Mouse (Mus musculus) kidney, embryonic 16.5 days (tissue): ENCODE data around the gene Tmcc3. TPM values are rescaled to one million over a fixed set of nuclear protein-coding genes. Genes with fewer than 3 reads are reported as not detected.

Experiments used
- ATAC-seq: fragments of 200-750 bp; cut with Nextera tagmentation; 2 replicates; pipeline ENCODE4 v1.8.0; 2017; ENCODE audit warnings: moderate TSS enrichment; ENCODE audit not compliant: low FRiP score, low TSS enrichment
- H3K27ac ChIP-seq: fragments of 300-500 bp; sonication (generic); 2 replicates; pipeline ENCODE4 v1.5.1; 2014; ENCODE audit warnings: low read length
- H3K27me3 ChIP-seq: fragments of 300-500 bp; sonication (generic); 2 replicates; pipeline ENCODE4 v1.6.1; 2014; ENCODE audit warnings: low read length, control low read depth, mixed read lengths; ENCODE audit not compliant: insufficient read depth
- H3K36me3 ChIP-seq: fragments of 300-500 bp; sonication (generic); 2 replicates; pipeline ENCODE4 v1.6.1; 2014; ENCODE audit warnings: low read length, control low read depth, mixed read lengths; ENCODE audit not compliant: insufficient read depth
- H3K4me1 ChIP-seq: fragments of 300-500 bp; sonication (generic); 2 replicates; pipeline ENCODE4 v1.6.1; 2014; ENCODE audit warnings: low read length, control low read depth, mixed read lengths; ENCODE audit not compliant: insufficient read depth
- H3K4me2 ChIP-seq: fragments of 300-500 bp; sonication (generic); replicated peaks from 2 replicates; pipeline ENCODE4 v1.6.1; 2014; ENCODE audit warnings: low read depth, low read length
- H3K4me3 ChIP-seq: fragments of 300-500 bp; sonication (generic); 2 replicates; pipeline ENCODE4 v1.5.1; 2014; ENCODE audit warnings: mild to moderate bottlenecking, low read length
- H3K9ac ChIP-seq: fragments of 300-500 bp; sonication (generic); replicated peaks from 2 replicates; pipeline ENCODE4 v1.6.1; 2014; ENCODE audit warnings: low read length
- H3K9me3 ChIP-seq: fragments of 300-500 bp; sonication (generic); 2 replicates; pipeline ENCODE4 v1.6.1; 2016; ENCODE audit warnings: low read length, control low read depth
- WGBS: fragments of 180-500 bp; shearing (Covaris S2); extraction: QIAGEN DNeasy Blood & Tissue Kit; methylation state at CpG from one replicate; pipeline ENCODE4 v1.1.7; 2014; 5-methylcytosine and 5-hydroxymethylcytosine counted together
- polyA plus RNA-seq: library from polyadenylated mRNA; unstranded; fragments of >200 nt; fragmentation: Nextera tagmentation; extraction: Ambion mirVana; gene quantifications from 2 replicates; pipeline ENCODE4 v1.2.1, GENCODE M21; 2015

The Tmcc3 gene
- polyA plus RNA-seq, 1 experiment from 2014 or later, result 8.0 TPM

DNA sequence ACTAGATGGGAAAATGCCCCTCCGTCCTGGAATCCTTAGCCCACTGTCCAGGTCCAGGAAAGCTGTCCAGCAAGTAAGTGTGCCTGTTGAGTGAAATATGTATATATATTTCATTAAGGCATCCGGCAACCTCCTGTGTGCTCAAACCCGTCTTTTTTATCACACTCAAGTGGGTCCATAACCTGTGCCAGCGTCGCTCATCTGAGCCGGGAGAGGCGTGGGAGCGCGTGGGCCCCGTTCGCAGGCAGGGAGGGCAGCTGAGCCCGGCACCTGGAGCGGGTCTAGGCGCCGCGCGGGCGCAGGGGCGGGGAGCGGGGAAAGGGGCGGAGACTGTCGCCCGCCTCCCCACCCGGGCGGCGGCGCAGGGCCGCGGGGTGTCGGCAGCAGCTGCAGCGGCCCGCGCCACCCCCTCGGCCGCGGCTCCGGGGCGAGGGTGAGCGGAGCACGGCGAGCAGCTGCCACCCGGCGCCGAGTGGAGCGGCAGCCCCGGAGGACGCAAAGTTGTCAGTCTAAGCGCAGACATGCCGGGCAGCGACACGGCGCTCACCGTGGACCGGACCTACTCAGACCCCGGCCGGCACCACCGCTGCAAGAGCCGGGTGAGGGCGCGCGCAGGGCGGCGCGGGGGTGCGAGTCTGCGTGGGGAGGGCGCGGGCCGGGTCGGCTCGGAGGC is 202.9 kb downstream of the Tmcc3 start:
- Histone ChIP-seq H3K36me3 (no peaks in the 10 kb centered on the region), H3K27ac (peak overlapping the region; percentile 63), H3K9me3 (no peaks in the 10 kb centered on the region), H3K4me1 (peaks cover 24% of the 10 kb centered on the region), H3K4me3 (peak overlapping the region; percentile 80), H3K27me3 (peaks cover 17% of the 10 kb centered on the region), H3K4me2 (peak overlapping the region; percentile 94), H3K9ac (peak overlapping the region; percentile 88)
- ATAC-seq, result peak; percentile 88
- WGBS, result under 1% methylated on average over 70 of the region's 71 CpGs

DNA sequence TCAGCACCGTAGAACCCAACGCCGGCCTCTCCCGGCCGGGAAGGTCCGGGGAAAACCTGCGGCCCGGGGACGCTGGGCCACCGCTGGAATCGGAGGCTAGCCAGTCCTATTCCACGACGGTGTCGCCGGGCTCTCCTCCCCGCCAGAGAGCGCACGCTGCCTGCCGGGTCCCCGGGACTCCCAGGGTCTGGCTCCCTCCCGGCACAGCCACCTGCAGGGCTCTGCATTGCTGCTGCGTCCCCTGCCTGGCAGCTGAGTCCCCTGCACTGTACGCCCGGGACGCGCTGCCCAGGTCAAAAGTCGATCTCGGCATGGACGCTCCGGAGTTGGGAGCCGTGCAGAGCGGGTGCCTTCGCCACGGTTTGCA is 203.4 kb downstream of the Tmcc3 start:
- no peaks in the 10 kb centered on the region for H3K36me3 ChIP-seq
- peak overlapping the region; percentile 94 for H3K4me2 ChIP-seq
- peaks cover 24% of the 10 kb centered on the region for H3K4me1 ChIP-seq
- no peaks in the 10 kb centered on the region for H3K9me3 ChIP-seq
- 0% methylated on average over 34 of the region's 34 CpGs for WGBS
- H3K9ac ChIP-seq, result peak overlapping the region; percentile 88
- H3K27ac ChIP-seq, result peak overlapping the region; percentile 63
- H3K4me3 ChIP-seq, result peak overlapping the region; percentile 80
- ATAC-seq, result peak; percentile 94
- peaks cover 17% of the 10 kb centered on the region for H3K27me3 ChIP-seq

DNA sequence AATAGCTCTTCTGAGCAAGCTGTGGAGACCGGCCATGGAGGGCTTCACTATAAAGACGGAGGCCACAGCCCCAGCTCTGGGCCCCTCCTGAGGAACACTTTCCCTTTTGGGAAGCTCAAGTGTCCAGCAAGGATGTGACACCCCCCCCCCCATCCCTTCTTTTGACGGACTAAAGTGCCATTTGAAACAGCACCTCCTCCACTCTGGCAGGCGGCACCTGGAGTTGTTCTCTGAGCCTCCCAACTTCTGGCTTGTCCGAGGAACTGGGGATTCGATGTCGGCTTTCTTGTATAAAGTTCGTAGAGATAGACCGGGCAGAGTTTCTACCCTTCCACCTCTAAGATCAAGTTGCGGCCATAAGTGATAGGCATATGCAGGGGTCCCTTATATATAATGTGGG is 203.8 kb downstream of the Tmcc3 start:
- Histone ChIP-seq H3K27me3 (peaks cover 17% of the 10 kb centered on the region), H3K27ac (peak overlapping the region; percentile 63), H3K4me3 (peak overlapping the region; percentile 80), H3K4me2 (peak overlapping the region; percentile 94), H3K9me3 (no peaks in the 10 kb centered on the region), H3K36me3 (no peaks in the 10 kb centered on the region), H3K4me1 (peaks cover 24% of the 10 kb centered on the region), H3K9ac (peak overlapping the region; percentile 88)
- no peak for ATAC-seq
- under 1% methylated on average over 10 of the region's 10 CpGs for WGBS

DNA sequence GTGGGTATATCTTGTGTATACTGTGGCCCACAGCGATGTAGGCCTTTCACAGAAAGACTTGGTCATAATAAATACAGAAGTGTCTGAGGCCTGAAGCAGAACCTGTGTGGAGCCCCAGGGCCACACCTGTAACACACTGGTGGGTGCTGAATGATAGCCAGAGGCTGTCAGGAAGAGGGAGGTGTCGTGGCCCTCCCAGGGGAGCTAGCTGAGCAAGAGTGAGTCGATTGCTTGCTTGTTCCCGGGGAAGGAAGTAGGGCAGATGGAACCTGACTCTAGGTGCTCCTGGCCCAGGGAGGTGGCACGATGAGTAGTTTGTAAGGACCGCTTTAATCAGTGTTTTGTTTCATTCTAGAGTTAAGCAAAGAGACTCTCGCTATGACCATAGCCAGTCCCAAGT is 208.1 kb downstream of the Tmcc3 start:
- H3K4me2 ChIP-seq, result no peak overlapping the region
- 54% methylated on average over 7 of the region's 7 CpGs for WGBS

DNA sequence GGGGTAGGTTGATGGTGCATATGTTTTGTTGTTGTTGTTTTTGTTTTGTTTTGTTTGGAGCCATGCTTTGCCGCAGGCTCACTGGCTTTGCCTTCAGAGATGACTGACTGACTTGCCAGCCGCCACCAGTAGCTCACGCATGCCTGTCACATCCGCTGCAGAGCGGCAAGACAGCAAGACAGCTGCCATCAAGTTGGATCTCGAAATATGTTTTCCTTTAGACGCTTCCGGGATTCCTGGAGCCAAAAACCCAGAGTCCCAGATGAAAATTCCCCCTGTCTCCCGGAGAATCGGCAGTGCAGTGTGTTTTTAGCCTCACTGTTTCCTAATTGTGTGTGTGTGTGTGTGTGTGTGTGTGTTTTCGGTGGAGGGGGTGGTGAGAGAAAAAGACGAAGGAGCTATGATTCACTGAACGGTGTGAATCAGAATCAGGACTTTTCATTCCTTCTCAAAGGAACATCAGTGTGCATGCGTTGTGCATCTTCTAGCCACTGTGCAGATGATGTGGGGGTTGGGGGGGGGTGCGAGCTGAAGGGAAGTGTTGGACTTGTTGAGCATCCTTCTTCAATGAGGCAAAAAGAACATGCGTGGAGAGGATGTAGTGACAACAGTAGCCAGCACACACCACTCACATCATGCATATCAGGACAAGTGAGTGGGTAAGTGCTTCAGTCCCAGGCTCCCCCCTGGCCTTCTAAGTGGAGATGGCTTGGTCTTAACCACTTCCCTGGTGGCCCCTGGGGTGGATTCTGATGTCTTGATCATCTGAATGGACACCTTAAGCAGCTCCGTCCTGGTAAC is 208.8 kb downstream of the Tmcc3 start:
- Histone ChIP-seq H3K4me1 (peaks cover 34% of the 10 kb centered on the region), H3K4me2 (peak overlapping the region; percentile 23), H3K27me3 (peaks cover 17% of the 10 kb centered on the region), H3K9me3 (no peaks in the 10 kb centered on the region), H3K4me3 (no peak overlapping the region), H3K9ac (no peak overlapping the region), H3K36me3 (no peaks in the 10 kb centered on the region), H3K27ac (no peak overlapping the region)
- WGBS, result 51% methylated on average over 17 of the region's 17 CpGs
- ATAC-seq, result no peak

More for the DNA sequence above, 208.1 kb downstream of the Tmcc3 start:
- Histone ChIP-seq H3K27ac (no peak overlapping the region), H3K27me3 (peaks cover 17% of the 10 kb centered on the region), H3K9me3 (no peaks in the 10 kb centered on the region), H3K9ac (no peak overlapping the region), H3K4me3 (no peak overlapping the region), H3K36me3 (no peaks in the 10 kb centered on the region), H3K4me1 (peaks cover 31% of the 10 kb centered on the region)
- ATAC-seq, result no peak

DNA sequence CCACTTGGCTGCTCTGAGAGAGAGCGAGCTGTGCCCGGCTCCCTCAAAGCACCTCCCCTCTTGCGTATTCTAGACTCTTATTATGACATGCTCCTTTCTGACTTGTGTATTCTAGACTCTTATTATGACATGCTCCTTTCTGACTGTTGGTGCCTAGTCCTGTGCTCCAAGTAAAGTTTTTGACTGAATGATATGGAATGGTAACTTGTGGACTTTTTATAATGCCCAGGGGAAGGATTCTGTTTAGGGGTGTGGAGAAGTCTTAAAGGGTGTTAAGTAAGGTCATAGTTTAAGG is 209.3 kb downstream of the Tmcc3 start:
- Histone ChIP-seq H3K4me3 (no peak overlapping the region), H3K4me2 (no peak overlapping the region), H3K36me3 (no peaks in the 10 kb centered on the region), H3K27me3 (peaks cover 17% of the 10 kb centered on the region), H3K9ac (no peak overlapping the region), H3K27ac (no peak overlapping the region), H3K9me3 (no peaks in the 10 kb centered on the region), H3K4me1 (peaks cover 30% of the 10 kb centered on the region)
- WGBS, result 47% methylated on average over 3 of the region's 3 CpGs
- ATAC-seq, result peak; percentile 19; the same call in 1 of the 2 replicates

DNA sequence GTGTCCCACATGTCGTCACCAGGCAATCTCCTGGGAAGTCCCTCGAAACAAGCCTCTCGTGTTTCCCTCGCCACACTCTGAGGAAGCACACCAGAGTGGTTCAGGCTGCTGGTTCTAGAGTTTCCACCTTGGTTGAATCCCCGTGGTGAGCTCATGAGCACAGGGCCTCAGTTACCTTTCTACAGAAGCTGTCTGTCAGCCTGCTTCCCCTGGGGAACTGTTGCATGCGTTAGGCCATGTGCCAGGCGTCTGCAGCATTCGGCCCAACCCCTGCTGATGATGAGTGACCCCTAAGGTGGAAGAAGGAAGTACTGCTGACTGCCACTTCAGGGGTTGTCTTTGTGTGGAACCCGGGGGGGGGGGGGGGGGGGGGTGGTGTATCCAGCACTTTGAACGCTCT is 210.0 kb downstream of the Tmcc3 start:
- peaks cover 23% of the 10 kb centered on the region for H3K4me1 ChIP-seq
- no peak overlapping the region for H3K4me3 ChIP-seq
- H3K9ac ChIP-seq, result no peak overlapping the region
- no peak overlapping the region for H3K4me2 ChIP-seq
- no peaks in the 10 kb centered on the region for H3K36me3 ChIP-seq
- 46% methylated on average over 9 of the region's 10 CpGs for WGBS
- ATAC-seq, result no peak
- no peaks in the 10 kb centered on the region for H3K9me3 ChIP-seq
- H3K27me3 ChIP-seq, result peaks cover 9% of the 10 kb centered on the region
- H3K27ac ChIP-seq, result no peak overlapping the region

DNA sequence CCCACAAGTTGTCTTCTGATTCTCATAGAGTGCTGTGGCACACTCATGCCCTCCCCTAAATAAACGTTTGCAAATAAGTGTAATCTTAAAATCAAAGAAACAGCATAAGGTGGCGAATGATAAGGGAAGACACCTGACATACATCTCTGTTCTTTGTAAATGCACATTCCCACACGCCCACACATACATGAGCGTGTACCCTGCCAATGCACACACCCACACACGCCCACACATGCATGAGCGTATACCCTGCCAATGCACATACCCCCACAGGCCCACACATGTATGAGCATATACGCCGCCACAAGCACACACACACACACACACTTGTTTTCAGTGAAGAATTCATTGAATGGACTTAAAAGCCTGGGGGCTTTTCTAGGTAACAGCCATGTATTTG is 211.5 kb downstream of the Tmcc3 start:
- WGBS, result 72% methylated on average over 8 of the region's 8 CpGs
- no peak for ATAC-seq
- Histone ChIP-seq H3K4me1 (peaks cover 20% of the 10 kb centered on the region), H3K4me3 (no peak overlapping the region), H3K9me3 (no peaks in the 10 kb centered on the region), H3K27ac (no peak overlapping the region), H3K9ac (no peak overlapping the region), H3K4me2 (no peak overlapping the region), H3K27me3 (peaks cover 2% of the 10 kb centered on the region), H3K36me3 (no peaks in the 10 kb centered on the region)

DNA sequence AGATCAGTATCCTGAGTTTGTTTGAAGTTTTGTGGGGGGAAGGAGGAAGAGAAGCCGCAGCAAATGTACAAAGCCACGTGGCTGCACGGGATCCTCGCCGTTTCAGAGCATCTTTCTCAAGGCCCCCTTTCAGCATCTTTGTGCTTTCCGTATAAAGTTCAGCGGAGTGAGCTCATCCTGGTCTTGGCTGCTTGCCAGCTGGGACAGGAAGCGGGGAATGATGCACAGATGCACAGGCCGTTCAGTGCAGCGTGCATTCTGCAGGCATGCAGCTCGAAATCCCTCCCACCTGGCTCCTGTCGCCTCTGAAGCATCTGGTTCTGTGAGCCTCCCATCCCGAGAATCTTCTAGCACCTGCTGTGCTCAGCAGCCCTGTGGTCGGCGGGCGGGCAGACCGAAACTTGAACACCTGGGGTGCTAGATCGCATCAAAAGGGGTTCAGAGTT is 212.0 kb downstream of the Tmcc3 start:
- H3K27me3 ChIP-seq, result no peaks in the 10 kb centered on the region; the same call in 1 of the 2 replicates
- H3K36me3 ChIP-seq, result no peaks in the 10 kb centered on the region
- WGBS, result 13% methylated on average over 18 of the region's 18 CpGs
- ATAC-seq, result no peak
- H3K4me3 ChIP-seq, result no peak overlapping the region
- H3K9ac ChIP-seq, result no peak overlapping the region
- no peak overlapping the region for H3K4me2 ChIP-seq
- no peak overlapping the region for H3K27ac ChIP-seq
- peaks cover 20% of the 10 kb centered on the region for H3K4me1 ChIP-seq
- H3K9me3 ChIP-seq, result no peaks in the 10 kb centered on the region

DNA sequence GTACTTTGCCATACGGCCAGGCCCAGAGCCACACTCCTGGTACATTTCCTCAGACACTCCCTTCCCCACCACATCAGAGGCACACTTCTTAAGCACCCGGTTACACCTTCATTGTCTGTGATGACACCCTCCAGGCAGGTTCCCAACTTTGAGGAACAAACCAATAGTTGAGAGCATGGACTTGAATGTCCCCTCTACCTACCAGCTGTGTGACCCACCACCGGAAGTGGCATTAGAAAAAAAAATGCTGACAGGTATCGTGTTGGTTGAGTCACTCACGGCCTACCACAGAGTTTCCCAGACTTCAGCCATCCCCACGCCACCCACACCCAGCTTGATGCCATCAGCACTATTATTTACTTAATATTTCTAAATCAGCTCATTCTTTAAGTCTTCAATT is 213.2 kb downstream of the Tmcc3 start:
- H3K27me3 ChIP-seq, result no peaks in the 10 kb centered on the region
- no peak overlapping the region for H3K4me2 ChIP-seq
- 81% methylated on average over 6 of the region's 6 CpGs for WGBS
- no peak for ATAC-seq
- peaks cover 20% of the 10 kb centered on the region for H3K4me1 ChIP-seq
- no peaks in the 10 kb centered on the region for H3K36me3 ChIP-seq
- no peak overlapping the region for H3K9ac ChIP-seq
- H3K9me3 ChIP-seq, result no peaks in the 10 kb centered on the region
- no peak overlapping the region for H3K4me3 ChIP-seq
- no peak overlapping the region for H3K27ac ChIP-seq
